Mouse (Mus musculus) midbrain, embryonic 12.5 days (tissue): ENCODE data around the gene Anapc15-ps. TPM values are rescaled to one million over a fixed set of nuclear protein-coding genes. Genes with fewer than 3 reads are reported as not detected.

Experiments
- polyA plus RNA-seq: library from polyadenylated mRNA; unstranded; fragments of >200 nt; fragmentation: Nextera tagmentation; extraction: Ambion mirVana; gene quantifications from 2 replicates; pipeline ENCODE4 v1.2.1, GENCODE M21; 2016

Gene Anapc15-ps
- polyA plus RNA-seq, 1 experiment from 2014 or later: not detected

Other genes starting within 250 kb of the Anapc15-ps start
- gene Mrpl42, start 171.5 kb downstream of the Anapc15-ps start, polyA plus RNA-seq: 281 TPM in 2 replicates
- gene Ube2n, start 158.3 kb downstream of the Anapc15-ps start, polyA plus RNA-seq: 388 and 405 TPM in 2 replicates
- 124 and 125 TPM in 2 replicates for gene Nudt4, start 109.3 kb downstream of the Anapc15-ps start, polyA plus RNA-seq
- gene Gm33543, start 169.5 kb upstream of the Anapc15-ps start, polyA plus RNA-seq: not detected in 2 replicates